Mouse (Mus musculus) brain, embryonic 14.5 days (tissue): ENCODE data around the gene Pfkm. TPM values are rescaled to one million over a fixed set of nuclear protein-coding genes. Genes with fewer than 3 reads are reported as not detected.

Source experiments
- DNase-seq: peaks from one replicate; pipeline ENCODE4 v3.0.0-alpha.2; 2011; ENCODE audit warnings: low read depth
- CTCF ChIP-seq: fragments of 200-500 bp; IDR thresholded peaks from 2 replicates; pipeline ENCODE4 v1.5.1; 2012; ENCODE audit warnings: inconsistent platforms, mild to moderate bottlenecking, moderate library complexity, borderline replicate concordance; ENCODE audit not compliant: insufficient read depth, insufficient read length; ENCODE audit errors: extremely low read depth
- POLR2A ChIP-seq: fragments of 200-500 bp; IDR thresholded peaks from 2 replicates; pipeline ENCODE4 v1.6.1; 2012; ENCODE audit warnings: mild to moderate bottlenecking, inconsistent platforms, borderline replicate concordance; ENCODE audit not compliant: poor library complexity, insufficient read depth, insufficient read length, severe bottlenecking; ENCODE audit errors: extremely low read depth
- polyA plus RNA-seq: library from polyadenylated mRNA; depleted of rRNA; stranded (reverse); fragments of >200 nt; gene quantifications from 2 replicates; pipeline ENCODE4 v1.2.3, GENCODE M21; 2012

Pfkm gene
- polyA plus RNA-seq, 1 experiment = 96.7 TPM

DNA sequence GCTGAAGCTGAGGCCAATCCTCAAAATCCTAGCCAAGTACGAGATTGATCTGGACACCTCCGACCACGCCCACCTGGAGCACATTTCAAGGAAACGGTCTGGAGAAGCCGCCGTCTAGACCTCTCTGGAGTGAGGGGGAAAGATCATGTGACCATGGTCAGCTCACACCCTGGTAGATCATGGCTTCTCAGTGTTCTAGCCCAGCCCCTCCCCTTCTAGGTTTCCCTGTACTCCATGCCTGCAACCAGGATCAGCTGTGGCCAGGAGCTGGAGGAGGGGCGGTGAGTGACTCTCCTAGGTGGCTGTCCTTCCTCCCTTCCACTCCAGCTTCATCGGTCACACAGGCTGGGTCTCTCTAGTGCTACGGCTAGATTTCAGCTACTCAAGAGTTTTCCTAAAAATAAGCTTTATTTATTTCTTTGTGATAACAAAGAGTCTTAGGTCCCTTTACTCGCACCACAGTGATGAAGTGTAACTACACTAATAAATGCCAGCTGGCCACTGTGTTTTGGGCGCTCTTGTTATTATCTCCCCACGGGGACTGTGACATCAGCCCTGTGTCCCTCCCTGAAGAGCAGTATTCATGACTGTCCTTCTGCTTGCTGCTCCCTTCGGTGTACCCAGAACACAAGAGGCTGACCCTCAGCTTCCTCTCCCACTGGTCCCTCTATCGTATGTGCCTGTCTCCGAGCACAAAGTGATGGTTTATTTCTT, 39.7 kb downstream of the Pfkm start:
- no peak for TF ChIP-seq POLR2A
- no peak for TF ChIP-seq CTCF
- DNase-seq = no peak

DNA sequence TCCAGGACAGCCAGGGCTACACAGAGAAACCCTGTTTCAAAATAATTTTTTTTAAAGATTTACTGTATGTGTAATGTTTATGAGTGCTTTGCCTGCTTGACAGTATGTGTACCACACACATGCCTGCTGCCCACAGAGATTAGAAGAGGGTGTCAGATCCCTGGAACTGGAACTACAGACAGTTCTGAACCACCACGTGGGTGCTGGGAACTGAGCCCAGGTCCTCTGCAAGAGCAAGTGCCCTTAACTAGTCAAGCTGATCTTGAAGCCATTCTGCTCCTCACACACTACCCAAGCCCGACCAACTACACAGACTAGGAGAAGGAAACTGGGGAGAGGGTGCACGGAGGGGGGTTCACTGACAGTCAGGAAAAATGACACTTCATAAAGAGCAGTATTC, 41.1 kb downstream of the Pfkm start:
- no peak for DNase-seq
- no peak for TF ChIP-seq CTCF
- no peak for TF ChIP-seq POLR2A

DNA sequence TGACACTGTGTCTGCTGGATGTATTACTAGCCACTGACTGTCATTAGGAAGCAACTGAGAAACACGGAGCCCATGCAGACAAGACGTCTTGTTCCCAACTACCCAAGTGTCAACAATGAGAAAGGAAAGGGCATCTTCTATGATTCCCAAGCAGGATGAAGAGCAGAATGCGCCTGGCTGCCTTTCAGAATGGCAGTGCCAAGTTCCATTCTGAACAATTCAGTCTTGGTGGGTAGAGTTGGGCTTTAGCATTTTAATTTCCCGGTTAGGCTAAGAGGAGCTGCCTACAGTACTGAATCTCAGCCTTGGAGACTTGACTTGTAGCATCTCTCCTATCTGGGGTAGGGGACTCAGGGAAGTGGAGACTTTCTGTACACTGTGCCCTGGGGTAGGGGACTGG, 41.6 kb downstream of the Pfkm start:
- TF ChIP-seq CTCF (no peak), POLR2A (no peak)
- peak; percentile 14 for DNase-seq

DNA sequence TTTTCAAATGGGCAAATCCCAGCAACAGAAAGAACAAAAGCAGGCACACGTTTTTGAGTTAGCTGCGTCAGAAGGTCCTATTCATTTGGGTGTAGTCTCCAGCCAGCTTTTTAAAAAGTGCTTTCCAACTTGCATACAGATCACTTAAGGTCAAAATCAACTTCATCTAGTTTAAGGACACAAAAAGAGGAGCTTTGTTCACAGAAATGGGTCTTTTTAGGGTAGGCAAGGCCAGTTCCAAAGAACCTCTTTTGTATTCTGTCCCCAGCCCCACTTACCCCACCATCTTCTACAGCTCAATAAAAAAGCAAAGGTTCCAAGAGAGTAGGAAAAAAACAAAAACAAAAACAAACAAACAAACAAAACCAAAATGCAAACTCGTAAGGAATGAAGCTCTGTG, 42.3 kb downstream of the Pfkm start:
- TF ChIP-seq POLR2A (no peak), CTCF (no peak)
- peak; percentile 9 for DNase-seq

DNA sequence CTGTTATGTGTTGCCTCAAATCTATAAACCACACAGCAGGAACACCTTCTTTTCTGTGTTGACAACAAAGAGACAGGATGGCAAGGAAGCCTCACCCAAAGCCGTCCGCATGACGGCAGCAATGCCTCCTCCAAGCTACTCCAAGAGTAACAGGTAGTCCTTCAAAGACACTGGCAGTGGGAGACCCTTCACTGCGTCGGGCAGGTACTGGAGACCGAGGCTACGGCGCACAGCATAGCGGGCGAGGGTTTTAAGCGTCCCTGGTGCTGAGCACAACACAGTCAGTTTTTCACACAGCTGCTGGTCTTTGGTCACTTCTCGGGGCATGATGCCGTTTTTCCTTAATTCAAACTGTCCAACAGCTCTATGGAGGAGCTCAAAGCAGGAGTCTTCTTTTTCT, 43.3 kb downstream of the Pfkm start:
- no peak for DNase-seq
- TF ChIP-seq POLR2A (no peak), CTCF (no peak)

DNA sequence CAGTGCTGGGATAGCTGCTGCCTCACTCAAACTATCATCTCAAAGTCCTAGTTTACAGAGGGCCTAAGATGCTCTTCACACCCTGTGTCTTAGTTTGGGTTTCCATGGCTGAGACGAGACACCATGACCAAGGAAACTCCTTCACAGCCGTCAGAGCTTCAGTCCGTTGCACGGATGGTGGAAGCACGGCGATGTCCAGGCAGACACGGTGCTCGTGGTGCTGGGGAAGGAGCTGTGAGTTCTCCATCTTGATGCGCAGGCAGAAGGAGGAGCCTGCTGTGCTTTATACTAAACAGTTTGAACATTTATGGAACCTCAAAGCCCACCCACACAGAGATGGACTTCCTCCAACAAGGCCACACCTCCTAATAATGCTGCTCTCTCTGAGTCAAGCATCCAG, 44.5 kb downstream of the Pfkm start:
- DNase-seq = no peak
- no peak for TF ChIP-seq CTCF
- no peak for TF ChIP-seq POLR2A

DNA sequence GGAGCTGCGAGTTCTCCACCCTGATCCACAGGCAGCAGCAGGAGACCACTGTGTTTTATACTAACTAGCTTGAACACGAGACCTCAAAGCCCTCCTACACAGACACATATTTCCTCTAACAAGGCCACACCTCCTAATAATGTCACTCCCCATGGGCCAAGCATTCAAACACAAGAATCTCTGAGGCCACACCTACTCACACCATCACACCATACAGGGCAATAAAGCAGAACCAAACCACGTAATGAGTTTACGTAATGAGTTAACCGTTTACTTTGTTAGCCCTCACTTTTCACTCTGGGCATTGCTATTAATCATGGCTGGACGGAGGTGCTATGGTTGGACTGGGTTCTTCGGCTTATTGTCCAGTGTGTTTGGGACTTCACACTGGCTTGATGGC, 47.4 kb downstream of the Pfkm start:
- TF ChIP-seq CTCF (no peak), POLR2A (no peak)

DNA sequence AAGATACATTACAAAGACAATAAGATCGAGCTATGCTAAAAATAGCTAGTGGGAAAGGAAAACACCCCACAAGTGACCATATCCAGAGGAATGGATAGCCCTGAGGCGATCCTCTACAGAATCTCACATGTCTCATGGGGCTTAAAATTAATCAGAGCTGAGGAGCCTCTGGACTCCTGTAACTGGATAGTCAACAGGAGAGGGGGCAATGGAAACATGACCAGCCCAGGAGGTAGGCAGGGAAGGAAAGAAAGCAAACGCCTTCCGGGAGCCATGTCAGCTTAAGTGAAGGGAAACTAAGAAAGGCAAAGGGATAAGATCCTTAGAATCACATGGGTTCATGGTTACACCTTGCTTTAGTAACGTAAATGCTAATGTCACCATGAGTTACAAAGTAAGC, 48.4 kb downstream of the Pfkm start:
- DNase-seq = no peak
- no peak for TF ChIP-seq CTCF
- TF ChIP-seq POLR2A = no peak

More for the DNA sequence above, 47.4 kb downstream of the Pfkm start:
- DNase-seq = no peak

DNA sequence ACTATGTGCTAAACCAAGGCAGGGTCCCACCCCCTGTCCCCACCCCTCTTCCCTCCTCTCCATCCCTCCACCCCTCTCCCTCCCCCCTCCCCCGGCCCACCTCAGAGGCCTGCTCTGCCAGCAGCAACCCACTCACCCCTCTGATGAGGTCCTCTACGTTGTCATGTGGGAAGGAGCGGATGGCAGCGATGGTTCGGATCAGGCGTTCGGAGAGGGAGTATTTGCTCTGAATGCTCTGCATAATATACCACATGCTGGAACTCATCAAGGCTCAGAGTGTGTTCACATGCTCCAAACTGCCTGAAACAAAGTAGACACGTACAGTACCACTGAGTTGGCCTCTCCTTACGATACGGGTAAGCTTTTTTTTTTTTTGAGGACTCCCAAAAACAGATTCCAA, 50.1 kb downstream of the Pfkm start:
- DNase-seq = no peak
- TF ChIP-seq CTCF (no peak), POLR2A (no peak)

DNA sequence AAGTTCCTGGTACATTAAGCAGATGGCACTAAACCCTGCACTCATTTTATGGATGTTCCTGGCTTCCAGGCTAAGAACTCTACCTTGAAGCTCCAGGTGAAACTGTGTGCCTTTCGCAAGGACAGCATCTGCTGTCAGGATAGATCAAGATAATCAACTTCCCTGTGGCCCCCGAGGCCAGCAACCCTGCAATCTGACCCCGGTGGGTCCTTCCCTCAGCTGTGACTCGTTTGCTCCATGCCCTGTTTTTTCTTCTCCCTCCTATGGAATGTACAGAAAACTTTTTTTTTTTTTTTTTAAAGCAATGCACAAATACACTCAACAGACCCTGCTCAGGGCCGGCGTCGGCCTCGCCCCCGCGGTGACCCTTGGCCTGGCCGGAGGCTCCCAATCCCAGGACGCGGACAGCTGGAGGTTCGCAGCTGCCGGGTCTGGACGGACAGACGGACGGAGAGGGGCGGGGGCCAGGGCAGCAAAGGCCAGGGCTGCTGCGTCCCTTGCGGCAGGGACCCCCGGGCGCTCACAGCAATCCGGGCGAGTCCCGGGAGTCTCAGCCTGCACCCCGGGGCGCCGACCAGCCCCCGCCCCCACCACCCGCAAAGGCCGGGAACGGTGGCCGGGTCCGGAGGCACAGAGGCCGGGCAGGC, 52.6 kb downstream of the Pfkm start:
- peak; percentile 19 for DNase-seq
- TF ChIP-seq CTCF (no peak), POLR2A (no peak)

DNA sequence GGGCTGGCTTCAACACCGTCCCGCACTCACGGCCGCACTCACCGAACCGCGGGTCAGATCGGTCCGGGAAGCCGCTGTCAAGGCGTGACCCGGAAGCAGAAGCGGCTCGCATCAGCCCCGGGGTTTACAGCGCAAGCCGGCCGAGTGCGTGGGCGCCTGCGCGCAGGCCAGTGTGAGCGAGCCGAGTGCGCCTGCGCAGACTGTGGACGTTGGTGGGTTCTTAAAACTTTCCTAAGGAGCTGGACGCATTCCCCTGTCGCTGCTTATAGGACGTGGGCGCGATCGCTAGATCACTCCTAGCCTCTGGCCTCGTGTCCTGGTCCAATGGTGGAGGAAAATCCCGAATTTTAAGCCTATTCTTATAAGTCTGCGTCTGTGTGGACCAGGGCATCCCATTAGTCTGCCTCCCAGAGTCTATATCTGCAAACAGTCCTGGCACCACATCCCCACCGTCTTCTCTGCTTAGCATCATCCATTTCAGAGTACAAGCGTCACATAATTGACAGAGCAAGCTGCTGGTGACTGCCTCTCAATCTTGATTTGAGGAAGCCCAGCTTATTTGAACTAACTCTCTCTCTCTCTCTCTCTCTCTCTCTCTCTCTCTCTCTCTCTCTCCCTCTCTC, 53.3 kb downstream of the Pfkm start:
- TF ChIP-seq CTCF = no peak
- TF ChIP-seq POLR2A = peak; percentile 63; the same call in 1 of the 2 replicates

DNA sequence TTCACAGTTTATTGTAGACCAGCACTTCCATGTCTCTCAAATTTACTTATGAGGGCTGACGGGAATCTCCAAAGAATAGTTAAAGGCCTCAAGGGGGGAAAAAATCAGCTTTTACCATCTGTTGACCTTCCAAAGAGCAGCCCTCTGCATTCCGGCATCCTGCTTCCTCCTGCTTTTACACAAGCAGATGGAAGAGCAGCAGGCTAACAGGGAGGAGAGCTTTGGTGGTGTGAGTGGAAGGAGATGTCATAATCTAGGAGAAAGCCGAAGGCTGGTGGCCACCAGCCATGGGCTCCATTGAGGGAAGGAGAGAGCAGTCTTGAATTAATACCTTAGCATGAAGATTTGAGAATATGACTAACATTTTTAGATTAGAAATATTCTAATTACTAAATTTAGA, 56.0 kb downstream of the Pfkm start:
- TF ChIP-seq POLR2A (no peak), CTCF (no peak)
- DNase-seq = no peak

More for the DNA sequence above, 53.3 kb downstream of the Pfkm start:
- DNase-seq = peak; percentile 98

DNA sequence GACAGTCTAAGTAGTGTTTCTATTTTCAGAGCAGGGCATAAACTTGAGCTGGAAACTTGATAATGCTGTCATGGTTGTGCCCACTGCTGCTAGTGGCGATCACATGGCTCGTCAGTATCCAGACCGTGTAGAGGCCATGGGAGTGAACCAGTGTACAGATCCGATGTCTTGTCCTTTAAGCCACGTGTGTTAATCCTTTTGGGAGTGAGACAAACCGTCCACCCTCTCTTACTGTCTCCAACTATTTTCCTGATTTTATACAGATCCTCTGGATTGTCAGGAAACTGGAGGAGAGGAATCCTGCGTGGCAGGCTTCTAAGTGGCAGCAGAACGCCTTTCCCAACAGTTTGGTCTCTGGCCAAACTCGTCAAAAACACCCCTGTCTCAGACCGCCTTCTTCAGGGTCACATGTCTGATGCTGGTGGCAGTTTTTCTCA, 56.8 kb downstream of the Pfkm start:
- TF ChIP-seq CTCF = no peak
- no peak for TF ChIP-seq POLR2A
- no peak for DNase-seq
